Mouse (Mus musculus): ENCODE results near the gene Trabd. TPM values are rescaled to one million over a fixed set of nuclear protein-coding genes. Genes with fewer than 3 reads are reported as not detected.

Trabd gene
- polyA plus RNA-seq, 1 experiment from 2014 or later: 39.3 TPM

Other genes with a start within 250 kb of the Trabd start
- gene Pim3, start 212.9 kb upstream of the Trabd start, polyA plus RNA-seq (2015; fragmentation: Nextera tagmentation; extraction: Ambion mirVana): 69.0 and 72.4 TPM in 2 replicates
- 0.17 TPM in 2 replicates for gene Ttll8, start 120.7 kb upstream of the Trabd start, polyA plus RNA-seq (2015; fragmentation: Nextera tagmentation; extraction: Ambion mirVana)
- 14.8 and 15.5 TPM in 2 replicates for gene Mlc1, start 96.1 kb upstream of the Trabd start, polyA plus RNA-seq (2015; fragmentation: Nextera tagmentation; extraction: Ambion mirVana)
- gene Mov10l1, start 92.2 kb upstream of the Trabd start, polyA plus RNA-seq (2015; fragmentation: Nextera tagmentation; extraction: Ambion mirVana): not detected in 2 replicates
- gene Panx2, start 15.4 kb upstream of the Trabd start, polyA plus RNA-seq (2015; fragmentation: Nextera tagmentation; extraction: Ambion mirVana): 8.5 and 9.1 TPM in 2 replicates
- 20.4 and 22.4 TPM in 2 replicates for gene Selenoo, start 14.0 kb downstream of the Trabd start, polyA plus RNA-seq (2015; fragmentation: Nextera tagmentation; extraction: Ambion mirVana)
- 20.1 and 21.2 TPM in 2 replicates for gene Tubgcp6, start 48.0 kb downstream of the Trabd start, polyA plus RNA-seq (2015; fragmentation: Nextera tagmentation; extraction: Ambion mirVana)
- 27.0 and 31.4 TPM in 2 replicates for gene Hdac10, start 53.6 kb downstream of the Trabd start, polyA plus RNA-seq (2015; fragmentation: Nextera tagmentation; extraction: Ambion mirVana)
- 4.0 and 5.1 TPM in 2 replicates for gene Mapk12, start 65.6 kb downstream of the Trabd start, polyA plus RNA-seq (2015; fragmentation: Nextera tagmentation; extraction: Ambion mirVana)
- 30.8 and 32.5 TPM in 2 replicates for gene Mapk11, start 74.5 kb downstream of the Trabd start, polyA plus RNA-seq (2015; fragmentation: Nextera tagmentation; extraction: Ambion mirVana)
- gene Plxnb2, start 105.7 kb downstream of the Trabd start, polyA plus RNA-seq (2015; fragmentation: Nextera tagmentation; extraction: Ambion mirVana): 101 and 108 TPM in 2 replicates
- gene Dennd6b, start 121.4 kb downstream of the Trabd start, polyA plus RNA-seq (2015; fragmentation: Nextera tagmentation; extraction: Ambion mirVana): 117 and 123 TPM in 2 replicates
- gene Ppp6r2, start 136.4 kb downstream of the Trabd start, polyA plus RNA-seq (2015; fragmentation: Nextera tagmentation; extraction: Ambion mirVana): 83.2 and 89.8 TPM in 2 replicates
- gene Sbf1, start 240.2 kb downstream of the Trabd start, polyA plus RNA-seq (2015; fragmentation: Nextera tagmentation; extraction: Ambion mirVana): 106 and 112 TPM in 2 replicates
- gene Adm2, start 247.6 kb downstream of the Trabd start, polyA plus RNA-seq (2015; fragmentation: Nextera tagmentation; extraction: Ambion mirVana): not detected in 2 replicates

Data from midbrain, embryonic 15.5 days (tissue).